Mouse (Mus musculus) kidney, embryonic 14.5 days (tissue): ENCODE data around the gene Drd4. TPM values are rescaled to one million over a fixed set of nuclear protein-coding genes. Genes with fewer than 3 reads are reported as not detected.

Experiments
- ATAC-seq: fragments of 200-750 bp; cut with Nextera tagmentation; 2 replicates; pipeline ENCODE4 v1.8.0; 2017; ENCODE audit warnings: moderate number of reproducible peaks, mild to moderate bottlenecking, moderate TSS enrichment, moderate library complexity; ENCODE audit not compliant: low FRiP score, low TSS enrichment
- H3K27ac ChIP-seq: fragments of 300-500 bp; sonication (generic); 2 replicates; pipeline ENCODE4 v1.5.1; 2014; ENCODE audit warnings: low read depth, mild to moderate bottlenecking, low read length, moderate library complexity, mixed read lengths
- H3K27me3 ChIP-seq: fragments of 300-500 bp; sonication (generic); 2 replicates; pipeline ENCODE4 v1.6.1; 2014; ENCODE audit warnings: mild to moderate bottlenecking, low read length; ENCODE audit not compliant: control insufficient read depth, insufficient read depth
- H3K36me3 ChIP-seq: fragments of 300-500 bp; sonication (generic); 2 replicates; pipeline ENCODE4 v1.6.1; 2014; ENCODE audit warnings: low read length, mixed read lengths; ENCODE audit not compliant: control insufficient read depth, insufficient read depth
- H3K4me1 ChIP-seq: fragments of 300-500 bp; sonication (generic); 2 replicates; pipeline ENCODE4 v1.6.1; 2014; ENCODE audit warnings: low read length, mixed read lengths; ENCODE audit not compliant: control insufficient read depth, insufficient read depth
- H3K4me2 ChIP-seq: fragments of 300-500 bp; sonication (generic); replicated peaks from 2 replicates; pipeline ENCODE4 v1.6.1; 2014; ENCODE audit warnings: low read depth, mild to moderate bottlenecking, low read length
- H3K4me3 ChIP-seq: fragments of 300-500 bp; sonication (generic); 2 replicates; pipeline ENCODE4 v1.5.1; 2014; ENCODE audit warnings: mild to moderate bottlenecking, low read length
- H3K9ac ChIP-seq: fragments of 300-500 bp; sonication (generic); 2 replicates; pipeline ENCODE4 v1.6.1; 2014; ENCODE audit warnings: low read depth, mild to moderate bottlenecking, low read length, moderate library complexity
- H3K9me3 ChIP-seq: fragments of 300-500 bp; sonication (generic); 2 replicates; pipeline ENCODE4 v1.6.1; 2016; ENCODE audit warnings: low read length; ENCODE audit not compliant: control insufficient read depth
- WGBS: fragments of 180-500 bp; shearing (Covaris S2); extraction: QIAGEN DNeasy Blood & Tissue Kit; methylation state at CpG from one replicate; pipeline ENCODE4 v1.1.7; 2014; 5-methylcytosine and 5-hydroxymethylcytosine counted together
- polyA plus RNA-seq: library from polyadenylated mRNA; unstranded; fragments of >200 nt; fragmentation: Nextera tagmentation; extraction: Ambion mirVana; gene quantifications from 2 replicates; pipeline ENCODE4 v1.2.1, GENCODE M21; 2014

The Drd4 gene
- polyA plus RNA-seq, 1 experiment from 2014 or later = 1.4 TPM

DNA sequence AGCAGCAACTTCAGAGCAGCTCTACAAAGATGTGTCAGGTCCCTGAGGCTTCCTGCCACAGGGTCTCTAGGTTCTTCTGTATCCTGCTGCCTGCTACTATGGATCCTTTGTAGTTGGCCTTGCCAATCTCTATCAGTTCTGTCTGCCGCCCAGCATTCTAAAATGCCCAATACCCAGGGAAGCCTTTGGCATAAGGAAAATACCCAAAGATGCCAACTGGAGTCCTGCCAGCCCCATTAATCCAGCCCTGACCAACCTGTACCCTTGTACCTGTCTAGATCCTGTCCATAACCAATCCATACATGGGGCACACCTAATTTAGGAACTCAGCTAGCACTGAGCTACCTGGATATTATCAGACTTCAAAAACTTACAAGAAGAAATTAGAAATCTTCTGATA lies 32.9 kb downstream of the Drd4 start:
- peaks cover 15% of the 10 kb centered on the region for H3K4me1 ChIP-seq
- no peak overlapping the region for H3K4me2 ChIP-seq
- H3K27ac ChIP-seq = no peak overlapping the region
- no peak for ATAC-seq
- H3K9me3 ChIP-seq = no peaks in the 10 kb centered on the region
- peak overlapping the region; percentile 19; the same call in 1 of the 2 replicates for H3K9ac ChIP-seq
- no peaks in the 10 kb centered on the region for H3K27me3 ChIP-seq
- peaks cover 48% of the 10 kb centered on the region for H3K36me3 ChIP-seq
- no peak overlapping the region for H3K4me3 ChIP-seq
- 96% methylated on average over 1 of the region's 1 CpGs for WGBS

GRCm38 (mm10) chr7:141326546-141327446 lies 35.0 kb downstream of the Drd4 start:
- Histone ChIP-seq H3K4me1 (peaks cover 15% of the 10 kb centered on the region), H3K27ac (peak overlapping the region; percentile 98), H3K36me3 (peaks cover 27% of the 10 kb centered on the region), H3K4me2 (peak overlapping the region; percentile 98), H3K27me3 (no peaks in the 10 kb centered on the region), H3K9me3 (no peaks in the 10 kb centered on the region), H3K4me3 (peak overlapping the region; percentile 70), H3K9ac (peak overlapping the region; percentile 95)
- 4% methylated on average over 33 of the region's 35 CpGs for WGBS
- peak; percentile 16 for ATAC-seq

GRCm38 (mm10) chr7:141327469-141328372 lies 35.9 kb downstream of the Drd4 start, which contains the start of the genes Deaf1 and Tmem80:
Deaf1 (minus strand) TSS chr7:141327690.
Tmem80 (plus strand) TSS chr7:141327739.
- Histone ChIP-seq H3K9ac (peak within 1 kb of the TSS; percentile 95), H3K9me3 (no peaks in the 10 kb centered on the region), H3K4me2 (peak within 1 kb of the TSS; percentile 98), H3K27me3 (no peaks in the 10 kb centered on the region), H3K4me1 (peaks cover 15% of the 10 kb centered on the region), H3K4me3 (peak within 1 kb of the TSS; percentile 70), H3K36me3 (peaks cover 20% of the 10 kb centered on the region), H3K27ac (peak within 1 kb of the TSS; percentile 98)
- under 1% methylated on average over 100 of the region's 105 CpGs for WGBS
- ATAC-seq = peak; percentile 94

DNA sequence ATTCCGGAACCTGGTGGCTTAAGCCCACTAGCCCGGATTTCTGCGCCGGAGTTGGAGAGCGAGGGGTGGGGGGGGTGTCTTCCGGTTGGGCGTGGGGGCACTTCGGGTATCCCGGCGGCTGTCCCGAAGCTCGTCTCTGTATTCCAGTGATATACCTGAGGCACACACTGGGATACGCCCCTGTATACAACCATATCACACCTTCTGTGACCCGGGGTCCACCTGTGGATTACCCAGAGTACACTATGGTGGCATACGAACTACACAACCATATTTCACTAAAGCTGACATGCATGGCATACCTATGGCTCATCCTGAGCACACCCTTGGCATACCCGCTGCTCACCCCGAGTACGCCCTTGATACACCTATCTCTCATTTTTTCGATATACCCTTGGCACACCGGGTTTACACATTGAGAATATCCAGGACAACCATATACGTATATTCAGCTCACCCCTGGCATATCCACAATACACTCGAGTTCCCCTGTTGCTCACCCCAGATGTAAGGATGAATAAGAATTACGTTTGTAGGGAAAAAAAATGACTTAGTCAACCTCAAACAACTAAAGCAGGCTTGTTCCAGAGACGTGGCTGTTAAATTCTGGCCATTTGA lies 36.7 kb downstream of the Drd4 start:
- peak; percentile 20 for ATAC-seq
- Histone ChIP-seq H3K27ac (peak overlapping the region; percentile 98), H3K27me3 (no peaks in the 10 kb centered on the region), H3K4me3 (peak overlapping the region; percentile 70), H3K36me3 (peaks cover 20% of the 10 kb centered on the region; the same call in 1 of the 2 replicates), H3K9me3 (no peaks in the 10 kb centered on the region), H3K9ac (peak overlapping the region; percentile 95), H3K4me1 (peaks cover 15% of the 10 kb centered on the region), H3K4me2 (peak overlapping the region; percentile 68)
- WGBS = 17% methylated on average over 24 of the region's 24 CpGs

DNA sequence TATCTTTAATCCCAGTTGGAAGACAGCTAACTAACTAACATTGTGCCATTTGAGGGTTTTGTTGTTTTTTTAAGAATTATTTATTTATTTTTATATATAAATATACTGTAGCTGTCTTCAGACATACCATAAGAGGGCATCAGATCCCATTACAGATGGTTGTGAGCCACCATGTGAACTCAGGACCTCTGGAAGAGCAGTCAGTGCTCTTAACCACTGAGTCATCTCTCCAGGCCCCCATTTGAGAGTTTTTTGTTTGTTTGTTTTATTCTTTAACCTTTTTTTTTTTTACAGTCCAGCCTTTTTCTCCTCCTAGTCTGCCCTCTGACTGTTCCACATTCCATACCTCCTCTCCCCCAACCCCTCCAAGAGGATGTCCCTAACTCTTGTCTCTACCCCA lies 38.9 kb downstream of the Drd4 start:
- H3K9me3 ChIP-seq = no peaks in the 10 kb centered on the region
- H3K4me1 ChIP-seq = peaks cover 13% of the 10 kb centered on the region
- H3K9ac ChIP-seq = no peak overlapping the region
- H3K4me3 ChIP-seq = no peak overlapping the region
- H3K4me2 ChIP-seq = no peak overlapping the region
- H3K36me3 ChIP-seq = peaks cover 17% of the 10 kb centered on the region
- H3K27ac ChIP-seq = no peak overlapping the region
- no peaks in the 10 kb centered on the region for H3K27me3 ChIP-seq
- ATAC-seq = no peak

- Histone ChIP-seq H3K9ac (peak overlapping the region; percentile 18; the same call in 1 of the 2 replicates), H3K27me3 (no peaks in the 10 kb centered on the region), H3K27ac (no peak overlapping the region), H3K4me1 (peaks cover under 1% of the 10 kb centered on the region), H3K9me3 (no peaks in the 10 kb centered on the region), H3K4me3 (no peak overlapping the region), H3K4me2 (no peak overlapping the region), H3K36me3 (peaks cover 17% of the 10 kb centered on the region)
- no peak for ATAC-seq
- WGBS = 77% methylated on average over 6 of the region's 6 CpGs
Observed at GRCm38 (mm10) chr7:141331990-141332389, 40.2 kb downstream of the Drd4 start.

GRCm38 (mm10) chr7:141335044-141335579 lies 43.3 kb downstream of the Drd4 start:
- Histone ChIP-seq H3K4me1 (peaks cover 18% of the 10 kb centered on the region), H3K27ac (no peak overlapping the region), H3K9ac (no peak overlapping the region), H3K4me3 (no peak overlapping the region), H3K36me3 (peaks cover 17% of the 10 kb centered on the region), H3K27me3 (no peaks in the 10 kb centered on the region; the same call in 1 of the 2 replicates), H3K9me3 (no peaks in the 10 kb centered on the region), H3K4me2 (no peak overlapping the region)
- 85% methylated on average over 2 of the region's 2 CpGs for WGBS
- ATAC-seq = no peak

GRCm38 (mm10) chr7:141335682-141336081 lies 43.9 kb downstream of the Drd4 start:
- Histone ChIP-seq H3K4me3 (no peak overlapping the region), H3K36me3 (peaks cover 17% of the 10 kb centered on the region), H3K27me3 (no peaks in the 10 kb centered on the region; the same call in 1 of the 2 replicates), H3K9me3 (no peaks in the 10 kb centered on the region), H3K27ac (no peak overlapping the region), H3K9ac (no peak overlapping the region), H3K4me2 (no peak overlapping the region), H3K4me1 (peaks cover 21% of the 10 kb centered on the region)
- 90% methylated on average over 4 of the region's 4 CpGs for WGBS
- ATAC-seq = no peak
